Mouse (Mus musculus) cerebellum, adult 11-12 months (tissue): ENCODE measurements around the gene Sos1.
A peak's percentile ranks its signal among the peaks of the same experiment; 100 is the strongest.
"Not testable (repeated sequence)": the region's sequence is repeated elsewhere in the genome, so short reads cannot be mapped to it uniquely, and the experiment has no call there.

Experiments used
- DNase-seq: peaks from one replicate; pipeline ENCODE4 v3.0.0; 2022

The Sos1 gene

GRCm38 (mm10) chr17:80492811-80493210 lies 12.6 kb upstream of the Sos1 start:
- DNase-seq = no peak

GRCm38 (mm10) chr17:80492274-80492673 lies 12.0 kb upstream of the Sos1 start:
- DNase-seq = no peak

GRCm38 (mm10) chr17:80490166-80490565 lies 9.9 kb upstream of the Sos1 start:
- no peak for DNase-seq

GRCm38 (mm10) chr17:80488918-80489317 lies 8.7 kb upstream of the Sos1 start:
- DNase-seq = no peak

- no peak for DNase-seq
Observed at GRCm38 (mm10) chr17:80485160-80485559, 4.9 kb upstream of the Sos1 start.

GRCm38 (mm10) chr17:80480855-80481224 lies 587 bp upstream of the Sos1 start:
- DNase-seq = no peak

- peak; percentile 68 for DNase-seq
Observed at GRCm38 (mm10) chr17:80479295-80480030, 790 bp downstream of the Sos1 start.

- DNase-seq = no peak
Observed at GRCm38 (mm10) chr17:80477679-80478078, 2.6 kb downstream of the Sos1 start.

GRCm38 (mm10) chr17:80476496-80476895 lies 3.8 kb downstream of the Sos1 start:
- no peak for DNase-seq

- no peak for DNase-seq
Observed at GRCm38 (mm10) chr17:80471056-80471802, 9.0 kb downstream of the Sos1 start.

GRCm38 (mm10) chr17:80468417-80468894 lies 11.8 kb downstream of the Sos1 start:
- DNase-seq = not testable (repeated sequence)

- DNase-seq = no peak
Observed at GRCm38 (mm10) chr17:80460258-80460657, 20.0 kb downstream of the Sos1 start.

- no peak for DNase-seq
Observed at GRCm38 (mm10) chr17:80455648-80456047, 24.6 kb downstream of the Sos1 start.

- DNase-seq = no peak
Observed at GRCm38 (mm10) chr17:80450426-80451030, 29.7 kb downstream of the Sos1 start.

GRCm38 (mm10) chr17:80446470-80446869 lies 33.8 kb downstream of the Sos1 start:
- DNase-seq = no peak

GRCm38 (mm10) chr17:80445433-80445832 lies 34.8 kb downstream of the Sos1 start:
- DNase-seq = no peak

- no peak for DNase-seq
Observed at GRCm38 (mm10) chr17:80435680-80436079, 44.6 kb downstream of the Sos1 start.

- DNase-seq = no peak
Observed at GRCm38 (mm10) chr17:80434430-80434829, 45.8 kb downstream of the Sos1 start.

GRCm38 (mm10) chr17:80431997-80432396 lies 48.3 kb downstream of the Sos1 start:
- DNase-seq = no peak

GRCm38 (mm10) chr17:80427966-80428365 lies 52.3 kb downstream of the Sos1 start:
- no peak for DNase-seq

GRCm38 (mm10) chr17:80426901-80427300 lies 53.4 kb downstream of the Sos1 start:
- no peak for DNase-seq

GRCm38 (mm10) chr17:80426171-80426570 lies 54.1 kb downstream of the Sos1 start:
- DNase-seq = no peak

GRCm38 (mm10) chr17:80420998-80421397 lies 59.3 kb downstream of the Sos1 start:
- no peak for DNase-seq
